Mouse (Mus musculus) thymus, postnatal 10 days (tissue): ENCODE results near the gene Cbr1.
A peak's percentile ranks its signal among the peaks of the same experiment; 100 is the strongest.

Source experiments
- DNase-seq, 2 experiments: peaks; one replicate each; pipeline ENCODE4 v3.0.0; 2021; ENCODE audit warnings: low spot score in 2 of 2

Cbr1 gene

GRCm38 (mm10) chr16:93605553-93605952 is at the start of gene Cbr1:
Cbr1 (plus strand) TSS chr16:93605853.
- DNase-seq, result no peak

GRCm38 (mm10) chr16:93557646-93558045 is 48.0 kb upstream of the Cbr1 start:
- no peak for DNase-seq

GRCm38 (mm10) chr16:93558499-93558898 is 47.2 kb upstream of the Cbr1 start:
- no peak for DNase-seq

DNA sequence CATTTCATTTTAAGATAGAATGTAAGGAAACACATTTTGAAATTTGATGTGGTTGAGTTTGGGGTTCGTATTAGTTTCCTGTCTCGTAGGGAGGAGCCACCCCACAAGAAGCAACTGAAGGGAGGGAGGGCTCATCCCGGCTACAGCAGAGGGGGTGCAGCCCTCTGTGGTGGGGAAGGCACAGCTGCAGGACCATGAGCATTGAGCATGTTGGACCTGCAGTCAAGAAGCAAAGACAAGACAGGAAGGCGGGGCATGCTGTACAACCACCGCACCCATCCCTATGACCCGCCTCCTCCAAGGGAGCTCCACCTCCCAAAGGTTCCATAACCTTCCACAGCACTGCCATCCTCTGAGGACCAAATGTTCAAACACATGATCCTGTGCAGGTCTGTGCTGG is 33.3 kb upstream of the Cbr1 start:
- DNase-seq, result peak; percentile 57 to 63

- no peak for DNase-seq
These were observed 32.2 kb upstream of the Cbr1 start for GRCm38 (mm10) chr16:93573434-93573833.

- peak; percentile 59 to 62 for DNase-seq
These were observed 31.0 kb upstream of the Cbr1 start for GRCm38 (mm10) chr16:93574521-93575191.

GRCm38 (mm10) chr16:93575574-93575973 is 30.1 kb upstream of the Cbr1 start:
- no peak for DNase-seq

- peak; percentile 65 to 90 for DNase-seq
These were observed 29.1 kb upstream of the Cbr1 start for GRCm38 (mm10) chr16:93576412-93577082.

DNA sequence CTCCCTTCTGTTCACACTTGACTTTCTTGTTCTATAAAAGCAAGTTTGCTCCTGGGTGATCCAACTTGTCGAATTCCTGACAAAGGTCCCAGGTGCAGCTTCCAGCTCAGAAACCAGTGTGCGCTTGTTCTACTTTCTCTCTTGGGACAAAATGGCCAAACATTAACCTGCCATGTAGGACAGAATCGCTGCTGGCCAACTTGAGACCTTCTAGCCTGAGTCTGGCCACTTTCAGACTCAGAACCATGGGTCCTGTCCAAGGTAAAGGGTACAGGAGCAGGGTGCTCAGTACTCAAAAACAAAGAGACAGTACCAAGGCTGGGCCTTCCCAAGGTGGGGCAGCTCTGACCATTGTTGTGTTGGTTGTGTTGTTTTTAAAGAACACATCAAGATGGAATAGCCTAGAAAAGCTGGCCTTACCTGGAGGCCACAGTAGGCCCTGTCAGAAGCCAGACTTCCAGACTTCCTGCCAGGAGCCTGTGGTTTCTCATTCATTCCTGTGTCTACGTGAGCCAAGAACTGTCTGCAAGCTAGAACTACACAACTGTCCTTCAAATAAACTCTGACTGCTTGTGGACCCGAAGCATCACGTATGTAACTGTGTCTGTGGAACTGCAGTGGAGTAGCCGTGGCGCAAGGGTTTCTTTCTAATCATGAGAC is 27.2 kb upstream of the Cbr1 start:
- DNase-seq, result no peak

- DNase-seq, result no peak
These were observed 24.5 kb upstream of the Cbr1 start for GRCm38 (mm10) chr16:93581125-93581524.

- no peak for DNase-seq
These were observed 20.5 kb upstream of the Cbr1 start for GRCm38 (mm10) chr16:93584976-93585702.

- peak in 1 of 2 experiments; percentile 19 for DNase-seq
These were observed 19.9 kb upstream of the Cbr1 start for GRCm38 (mm10) chr16:93585703-93586205.

DNA sequence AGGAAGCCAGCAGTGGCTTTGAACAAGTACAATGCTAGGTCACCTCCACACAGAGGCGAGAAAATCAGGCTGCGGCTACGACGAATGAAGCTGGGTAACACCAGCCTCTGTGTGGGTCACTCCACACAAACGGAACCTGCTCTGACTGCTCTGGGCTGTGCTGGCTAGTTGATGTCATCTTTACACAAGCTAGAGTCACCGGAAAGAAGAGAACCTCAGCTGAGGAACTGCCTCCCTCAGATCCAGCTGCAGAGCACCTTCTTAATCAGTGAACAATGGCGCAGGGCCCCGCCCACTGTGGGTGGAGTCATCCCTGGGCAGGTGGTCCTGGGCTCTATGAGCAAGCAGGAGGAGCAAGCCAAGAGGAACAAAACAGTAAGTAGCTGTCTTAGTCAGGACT is 19.3 kb upstream of the Cbr1 start:
- DNase-seq, result peak; percentile 77

DNA sequence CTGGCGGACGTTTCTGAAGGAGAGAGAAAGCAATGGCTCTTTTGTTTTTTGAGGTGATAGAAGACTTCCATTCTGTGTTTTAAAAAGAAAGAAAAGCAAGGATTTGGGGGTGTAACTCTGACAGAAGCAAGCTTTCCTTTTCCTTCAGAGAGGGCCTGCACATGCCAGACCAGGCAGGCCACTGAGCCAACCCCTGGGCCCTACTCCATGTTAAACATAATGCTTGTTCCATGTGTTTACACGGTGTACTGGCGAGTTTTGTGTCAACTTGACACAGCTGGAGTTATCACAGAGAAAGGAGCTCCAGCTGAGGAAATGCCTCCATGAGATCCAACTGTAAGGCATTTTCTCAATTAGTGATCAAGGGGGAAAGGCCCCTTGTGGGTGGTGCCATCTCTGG is 17.4 kb upstream of the Cbr1 start:
- no peak for DNase-seq

DNA sequence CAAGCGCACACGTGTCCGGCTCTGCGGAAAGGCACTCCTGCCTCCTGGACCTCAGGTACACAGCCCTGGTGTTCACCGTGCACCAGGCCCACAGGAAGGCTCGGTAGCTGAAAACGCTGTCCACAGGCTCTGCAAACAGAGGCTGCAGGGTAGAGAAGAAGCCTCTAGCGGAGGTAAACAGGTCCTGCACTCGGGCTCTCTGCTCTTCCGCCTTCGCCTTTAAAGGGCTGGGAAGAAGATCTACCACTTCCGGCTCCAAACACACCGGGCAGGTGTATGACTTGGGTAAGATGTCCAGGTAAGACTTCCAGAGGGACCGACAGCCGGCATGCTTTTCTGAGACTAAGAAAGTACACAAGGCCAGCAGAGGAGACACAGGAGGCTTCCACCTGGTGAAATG is 14.7 kb upstream of the Cbr1 start:
- DNase-seq, result no peak

- no peak for DNase-seq
These were observed 13.9 kb upstream of the Cbr1 start for GRCm38 (mm10) chr16:93591450-93592430.

DNA sequence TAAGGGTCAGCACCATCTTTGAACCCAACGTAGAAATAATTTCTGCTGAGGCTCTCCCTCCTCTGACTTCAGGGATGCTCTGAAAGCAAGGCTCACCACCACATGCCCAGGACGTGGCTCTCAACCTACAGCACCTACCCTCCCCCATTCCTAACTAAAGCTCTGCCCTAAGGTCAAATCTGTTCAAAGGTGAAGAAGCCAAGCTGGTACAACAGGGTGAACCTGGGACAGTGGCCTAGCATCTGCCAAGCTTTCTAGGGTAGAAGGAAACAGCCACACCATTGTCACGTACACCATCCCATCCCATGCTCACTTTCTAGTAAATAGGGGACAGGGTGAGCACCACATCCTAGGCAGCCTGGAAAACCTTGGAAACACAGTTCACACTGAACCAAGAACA is 12.9 kb upstream of the Cbr1 start:
- DNase-seq, result no peak

- no peak for DNase-seq
These were observed 12.2 kb upstream of the Cbr1 start for GRCm38 (mm10) chr16:93593406-93593805.

GRCm38 (mm10) chr16:93594448-93594847 is 11.2 kb upstream of the Cbr1 start:
- no peak for DNase-seq

GRCm38 (mm10) chr16:93595766-93596165 is 9.9 kb upstream of the Cbr1 start:
- no peak for DNase-seq

- no peak for DNase-seq
These were observed 8.8 kb upstream of the Cbr1 start for GRCm38 (mm10) chr16:93596807-93597206.
